Mouse (Mus musculus) brown adipose tissue, adult 24 weeks (tissue): ENCODE measurements around the gene Cars2. TPM values are rescaled to one million over a fixed set of nuclear protein-coding genes. Genes with fewer than 3 reads are reported as not detected.
"Not testable (repeated sequence)": the region's sequence is repeated elsewhere in the genome, so short reads cannot be mapped to it uniquely, and the experiment has no call there.

Experiments
- H3K27ac ChIP-seq: fragments of 200-500 bp; replicated peaks from 2 replicates; pipeline ENCODE4 v1.5.1; 2012; ENCODE audit warnings: low read depth, mild to moderate bottlenecking, low read length
- H3K4me1 ChIP-seq: fragments of 200-500 bp; 2 replicates; pipeline ENCODE4 v1.6.1; 2012; ENCODE audit warnings: low read length, mixed read lengths; ENCODE audit not compliant: control insufficient read depth, insufficient read depth, insufficient read length
- H3K4me3 ChIP-seq: fragments of 200-500 bp; 2 replicates; pipeline ENCODE4 v1.5.1; 2012; ENCODE audit warnings: low read depth, mild to moderate bottlenecking, low read length, moderate library complexity; ENCODE audit not compliant: insufficient read depth
- polyA plus RNA-seq: library from polyadenylated mRNA; stranded (reverse); fragments of >200 nt; gene quantifications from 2 replicates; pipeline ENCODE4 v1.2.4, GENCODE M21; 2012; ENCODE audit not compliant: missing spikeins, insufficient read depth, insufficient read length

Gene Cars2
- polyA plus RNA-seq, 1 experiment, result 43.7 TPM

GRCm38 (mm10) chr8:11477178-11477553 is 73.4 kb downstream of the Cars2 start:
- Histone ChIP-seq H3K4me1 (peaks cover 8% of the 10 kb centered on the region), H3K4me3 (peak overlapping the region; percentile 69), H3K27ac (peak overlapping the region; percentile 80)

DNA sequence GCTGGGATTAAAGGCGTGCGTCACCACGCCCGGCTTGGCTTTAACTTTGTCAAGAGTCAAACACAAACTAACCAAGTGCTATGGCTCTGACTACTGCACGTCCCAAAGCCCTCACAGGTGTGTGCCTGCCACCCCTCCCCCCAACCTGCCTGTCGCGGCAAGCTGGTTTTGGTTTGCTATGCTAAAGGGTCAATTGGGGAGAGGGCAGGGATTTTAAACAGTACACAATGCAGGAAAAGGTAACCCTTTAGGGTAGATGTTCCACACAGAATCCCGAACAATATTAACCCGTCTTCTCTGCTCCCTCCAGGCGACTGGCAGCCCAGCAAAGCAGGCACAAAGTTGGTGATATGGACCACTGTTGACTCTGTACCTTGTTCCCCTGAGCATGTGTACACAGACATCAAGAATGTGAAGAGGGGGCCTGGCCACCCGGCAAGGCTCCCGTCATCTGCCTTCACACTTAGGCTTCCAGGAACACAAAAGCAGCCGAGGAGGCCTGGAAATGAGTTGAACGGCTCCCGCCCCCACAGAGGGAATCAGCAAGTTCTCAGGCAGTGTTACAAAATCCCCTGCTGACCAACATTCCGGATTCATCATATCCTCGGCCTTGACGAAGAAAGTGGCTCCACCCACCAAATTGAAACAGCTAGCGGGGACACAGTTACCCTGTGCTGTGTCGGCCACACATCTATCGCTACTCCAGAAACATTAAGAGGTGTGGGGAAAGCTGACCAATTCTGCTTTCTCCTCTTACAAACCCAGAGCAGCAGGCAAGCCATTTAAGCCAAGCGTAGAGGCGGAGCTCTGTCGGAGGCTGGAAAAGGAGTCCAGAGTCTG is 74.0 kb downstream of the Cars2 start:
- peaks cover 8% of the 10 kb centered on the region for H3K4me1 ChIP-seq
- H3K4me3 ChIP-seq, result peak overlapping the region; percentile 69

DNA sequence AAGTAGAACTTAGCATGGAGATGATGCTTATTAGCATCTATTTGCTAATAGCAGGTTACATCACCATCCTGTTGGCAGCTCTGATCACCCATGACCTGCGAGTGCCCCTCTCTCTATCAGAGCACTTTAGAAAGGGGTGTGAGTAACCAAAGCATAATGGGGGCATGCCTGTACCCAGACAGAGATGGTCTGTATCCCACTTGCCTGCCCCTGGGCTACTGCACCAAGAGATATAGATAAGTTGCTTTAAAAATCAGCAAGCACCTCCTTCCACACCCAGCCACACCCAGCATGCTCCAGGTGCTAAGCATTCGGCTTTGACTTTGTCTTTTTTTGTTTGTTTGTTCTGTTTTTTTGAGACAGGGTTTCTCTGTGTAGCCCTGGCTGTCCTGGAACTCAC is 74.7 kb downstream of the Cars2 start:
- H3K4me1 ChIP-seq, result peaks cover 8% of the 10 kb centered on the region

More for the DNA sequence above, 74.0 kb downstream of the Cars2 start:
- H3K27ac ChIP-seq, result peak overlapping the region; percentile 80

GRCm38 (mm10) chr8:11475397-11475796 is 75.2 kb downstream of the Cars2 start:
- Histone ChIP-seq H3K27ac (no peak overlapping the region), H3K4me3 (no peak overlapping the region), H3K4me1 (peaks cover 8% of the 10 kb centered on the region)

More for the DNA sequence above, 74.7 kb downstream of the Cars2 start:
- Histone ChIP-seq H3K27ac (no peak overlapping the region), H3K4me3 (no peak overlapping the region)

DNA sequence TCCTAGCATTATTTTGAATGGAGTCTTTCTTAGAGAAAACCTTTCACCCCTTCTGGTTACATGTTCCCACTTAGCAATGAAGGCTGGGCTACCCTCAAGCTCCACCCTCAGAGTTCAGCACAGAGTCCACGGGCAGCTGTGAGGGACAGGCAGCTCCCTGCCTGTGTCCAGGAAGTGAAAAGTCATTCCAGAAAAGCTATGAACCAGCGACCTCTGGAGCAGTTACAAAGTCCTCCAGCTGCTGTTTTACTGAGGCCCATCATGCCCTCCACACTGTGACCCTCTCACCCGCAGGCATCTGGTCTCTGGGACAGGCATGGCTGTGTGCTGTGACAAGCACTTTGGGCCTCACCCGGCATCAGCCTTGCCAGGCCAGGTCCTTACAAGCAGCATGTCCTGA is 77.5 kb downstream of the Cars2 start:
- Histone ChIP-seq H3K4me1 (peaks cover 8% of the 10 kb centered on the region), H3K4me3 (no peak overlapping the region), H3K27ac (0 out of 2 replicates have a peak overlapping the region, but pooled peaks have one; percentile 12)

DNA sequence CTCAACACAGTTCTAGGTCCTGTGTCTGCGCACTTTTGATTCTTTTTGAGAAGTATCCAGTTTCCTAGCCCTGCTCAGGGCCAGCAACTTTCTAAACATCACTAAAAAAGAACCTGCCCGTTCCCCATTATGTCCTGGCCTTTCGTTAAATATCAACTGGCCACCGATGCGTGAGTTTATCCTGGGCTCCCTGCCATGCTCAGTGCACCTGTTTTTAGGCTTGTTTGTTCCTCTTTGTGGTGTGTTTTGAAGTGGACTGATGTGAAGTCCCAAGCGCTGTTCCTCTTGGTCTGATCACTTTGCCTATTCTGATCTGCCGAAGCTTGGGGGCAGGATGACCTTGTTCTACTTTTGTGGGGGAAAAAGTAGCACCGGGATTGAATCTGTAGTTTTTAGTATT is 79.3 kb downstream of the Cars2 start:
- Histone ChIP-seq H3K4me1 (peaks cover 6% of the 10 kb centered on the region), H3K27ac (no peak overlapping the region)

GRCm38 (mm10) chr8:11470694-11471093 is 79.9 kb downstream of the Cars2 start:
- Histone ChIP-seq H3K4me3 (no peak overlapping the region), H3K4me1 (peaks cover 7% of the 10 kb centered on the region), H3K27ac (no peak overlapping the region)

More for the DNA sequence above, 79.3 kb downstream of the Cars2 start:
- H3K4me3 ChIP-seq, result no peak overlapping the region

GRCm38 (mm10) chr8:11469095-11469494 is 81.5 kb downstream of the Cars2 start:
- H3K4me1 ChIP-seq, result peaks cover 20% of the 10 kb centered on the region
- no peak overlapping the region for H3K4me3 ChIP-seq
- H3K27ac ChIP-seq, result no peak overlapping the region

DNA sequence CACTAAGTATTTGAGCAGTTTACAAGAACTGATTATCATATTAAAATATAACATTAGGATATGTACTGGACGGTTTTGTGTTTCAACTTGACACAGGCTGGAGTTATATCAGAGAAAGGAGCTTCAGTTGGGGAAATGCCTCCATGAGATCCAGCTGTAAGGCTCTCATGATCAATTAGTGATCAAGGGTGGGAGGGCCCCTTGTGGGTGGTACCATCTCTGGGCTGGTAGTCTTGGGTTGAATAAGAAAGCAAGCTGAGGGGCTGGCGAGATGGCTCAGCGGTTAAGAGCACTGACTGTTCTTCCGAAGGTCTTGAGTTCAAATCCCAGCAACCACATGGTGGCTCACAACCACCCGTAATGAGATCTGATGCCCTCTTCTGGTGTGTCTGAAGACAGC is 84.1 kb downstream of the Cars2 start:
- not testable (repeated sequence) for H3K27ac ChIP-seq, H3K4me3 ChIP-seq
- H3K4me1 ChIP-seq, result peaks cover 28% of the 10 kb centered on the region

DNA sequence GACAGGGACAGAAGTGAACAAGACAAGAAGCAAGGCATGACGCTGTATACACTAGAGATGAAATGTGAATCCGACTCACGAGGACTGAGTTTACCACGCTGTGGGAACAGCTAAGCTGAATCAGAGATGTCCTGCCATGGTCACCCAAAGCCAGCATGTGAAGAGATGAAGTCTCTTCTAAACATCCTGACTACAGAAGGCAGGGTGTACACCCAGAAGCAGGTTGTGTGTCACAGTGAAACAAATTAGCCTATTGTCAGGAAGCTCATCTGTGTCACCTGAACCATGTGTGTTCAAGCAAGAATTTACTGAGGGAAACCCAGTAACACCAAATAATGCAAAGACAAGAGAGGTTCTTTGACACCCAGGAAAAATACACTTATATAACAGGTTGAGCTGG is 85.0 kb downstream of the Cars2 start:
- peaks cover 28% of the 10 kb centered on the region for H3K4me1 ChIP-seq
- peak overlapping the region; percentile 2; the same call in 1 of the 2 replicates for H3K27ac ChIP-seq
- H3K4me3 ChIP-seq, result no peak overlapping the region

DNA sequence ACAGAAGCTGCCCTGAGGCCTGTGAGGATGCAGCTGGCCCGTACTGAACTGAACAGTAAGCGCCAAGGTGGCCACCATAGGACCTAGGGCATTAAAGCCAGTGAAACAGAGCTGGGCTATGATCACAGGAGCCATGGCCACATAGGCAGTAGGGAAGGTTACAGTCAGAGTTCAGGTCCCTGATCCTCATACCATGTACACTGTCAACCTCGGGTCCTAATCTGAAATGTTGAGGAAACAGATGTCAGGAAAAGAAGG is 85.9 kb downstream of the Cars2 start:
- H3K27ac ChIP-seq, result peak overlapping the region; percentile 84
- H3K4me3 ChIP-seq, result no peak overlapping the region
- H3K4me1 ChIP-seq, result peaks cover 28% of the 10 kb centered on the region

Other genes starting within 250 kb of the Cars2 start
- gene Col4a2, start 238.0 kb downstream of the Cars2 start, polyA plus RNA-seq, result 51.1 and 77.2 TPM in 2 replicates
- gene Col4a1, start 238.0 kb downstream of the Cars2 start, polyA plus RNA-seq, result 142 and 186 TPM in 2 replicates
- 1.6 and 3.2 TPM in 2 replicates for gene Rab20, start 72.1 kb downstream of the Cars2 start, polyA plus RNA-seq
- 65.0 and 69.8 TPM in 2 replicates for gene Naxd, start 53.3 kb downstream of the Cars2 start, polyA plus RNA-seq
- gene Ing1, start 4.8 kb upstream of the Cars2 start, polyA plus RNA-seq, result 13.9 and 17.2 TPM in 2 replicates
- 4.5 and 10.3 TPM in 2 replicates for gene Ankrd10, start 85.0 kb upstream of the Cars2 start, polyA plus RNA-seq
- not detected in 2 replicates for gene 1700016D06Rik, start 150.3 kb upstream of the Cars2 start, polyA plus RNA-seq
- 14.8 and 17.4 TPM in 2 replicates for gene Arhgef7, start 176.9 kb upstream of the Cars2 start, polyA plus RNA-seq